Mouse (Mus musculus) midbrain, embryonic 13.5 days (tissue): ENCODE results near the gene Ubiad1. TPM values are rescaled to one million over a fixed set of nuclear protein-coding genes. Genes with fewer than 3 reads are reported as not detected.
A peak's percentile ranks its signal among the peaks of the same experiment; 100 is the strongest.

Source experiments
- ATAC-seq: fragments of 200-750 bp; cut with Nextera tagmentation; 2 replicates; pipeline ENCODE4 v1.8.0; 2017; ENCODE audit warnings: mild to moderate bottlenecking, moderate TSS enrichment, moderate library complexity
- H3K27ac ChIP-seq: fragments of 300-500 bp; sonication (generic); 2 replicates; pipeline ENCODE4 v1.5.1; 2015; ENCODE audit warnings: inconsistent platforms, mild to moderate bottlenecking, moderate library complexity
- H3K27me3 ChIP-seq: fragments of 300-500 bp; sonication (generic); 2 replicates; pipeline ENCODE4 v1.6.1; 2015; ENCODE audit warnings: mild to moderate bottlenecking, inconsistent platforms
- H3K36me3 ChIP-seq: fragments of 300-500 bp; sonication (generic); 2 replicates; pipeline ENCODE4 v1.6.1; 2015; ENCODE audit warnings: mild to moderate bottlenecking, inconsistent platforms
- H3K4me1 ChIP-seq: fragments of 300-500 bp; sonication (generic); replicated peaks from 2 replicates; pipeline ENCODE4 v1.6.1; 2015; ENCODE audit warnings: inconsistent platforms
- H3K4me2 ChIP-seq: fragments of 300-500 bp; sonication (generic); replicated peaks from 2 replicates; pipeline ENCODE4 v1.6.1; 2015; ENCODE audit warnings: moderate library complexity, mild to moderate bottlenecking, inconsistent platforms
- H3K4me3 ChIP-seq: fragments of 300-500 bp; sonication (generic); replicated peaks from 2 replicates; pipeline ENCODE4 v1.5.1; 2015; ENCODE audit warnings: mild to moderate bottlenecking, inconsistent platforms
- H3K9ac ChIP-seq: fragments of 300-500 bp; sonication (generic); replicated peaks from 2 replicates; pipeline ENCODE4 v1.6.1; 2015; ENCODE audit warnings: mild to moderate bottlenecking, inconsistent platforms
- H3K9me3 ChIP-seq: fragments of 300-500 bp; sonication (generic); 2 replicates; pipeline ENCODE4 v1.6.1; 2016; ENCODE audit warnings: mild to moderate bottlenecking, inconsistent platforms
- WGBS: fragments of 180-500 bp; shearing (Covaris S2); methylation state at CpG from one replicate; pipeline ENCODE4 v1.1.7; 2015; 5-methylcytosine and 5-hydroxymethylcytosine counted together
- polyA plus RNA-seq: library from polyadenylated mRNA; unstranded; fragments of >200 nt; fragmentation: Nextera tagmentation; extraction: Ambion mirVana; gene quantifications from 2 replicates; pipeline ENCODE4 v1.2.1, GENCODE M21; 2015

Gene Ubiad1
- polyA plus RNA-seq, 1 experiment from 2014 or later, result 22.2 TPM

DNA sequence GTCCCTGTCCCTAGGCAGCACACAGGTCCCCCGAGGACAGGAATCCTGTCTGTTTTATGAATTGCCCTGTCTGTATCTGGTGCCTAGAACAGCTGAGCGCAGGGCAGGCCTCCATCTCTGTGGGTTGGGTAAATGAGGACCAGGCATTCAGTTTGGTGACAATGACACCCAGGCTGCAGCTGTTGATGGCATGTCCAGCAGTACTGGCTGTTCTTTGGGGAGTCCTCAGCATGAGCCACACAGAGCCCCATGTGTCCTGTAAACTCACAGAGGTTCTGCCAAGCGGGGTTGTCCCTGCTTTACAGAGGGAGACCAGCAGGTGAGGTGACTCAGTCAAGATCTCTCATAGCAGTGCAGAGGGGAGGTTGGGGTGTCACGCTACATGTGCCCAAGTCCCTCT is 47.5 kb downstream of the Ubiad1 start:
- Histone ChIP-seq H3K4me3 (no peak overlapping the region), H3K27me3 (peaks cover 6% of the 10 kb centered on the region; the same call in 1 of the 2 replicates), H3K9me3 (no peaks in the 10 kb centered on the region), H3K4me2 (no peak overlapping the region), H3K36me3 (no peaks in the 10 kb centered on the region), H3K4me1 (peaks cover 28% of the 10 kb centered on the region), H3K27ac (no peak overlapping the region), H3K9ac (no peak overlapping the region)
- WGBS, result 83% methylated on average over 4 of the region's 4 CpGs
- ATAC-seq, result no peak

DNA sequence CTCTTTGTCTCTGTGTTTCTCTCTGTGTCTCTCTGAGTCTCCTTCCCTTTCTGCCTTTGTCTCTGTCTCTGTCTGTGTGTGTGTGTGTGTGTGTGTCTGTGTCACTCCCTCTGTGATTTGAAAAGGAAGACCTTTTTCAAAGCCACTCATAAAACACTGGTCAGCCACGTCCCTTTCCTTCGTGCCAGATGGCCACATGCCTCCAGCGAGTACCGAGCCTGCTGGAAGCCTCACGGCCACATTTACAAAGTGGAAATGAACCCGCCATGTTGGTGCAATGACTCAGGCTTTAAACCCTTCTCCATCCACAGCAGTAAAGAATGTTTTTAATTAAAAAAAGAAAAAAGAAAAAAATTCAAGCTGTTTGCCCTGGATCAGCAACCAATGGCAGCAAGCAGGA is 48.7 kb downstream of the Ubiad1 start:
- H3K9ac ChIP-seq, result no peak overlapping the region
- no peak overlapping the region for H3K4me2 ChIP-seq
- no peak overlapping the region for H3K27ac ChIP-seq
- no peak for ATAC-seq
- 68% methylated on average over 6 of the region's 6 CpGs for WGBS
- H3K9me3 ChIP-seq, result no peaks in the 10 kb centered on the region
- no peak overlapping the region for H3K4me3 ChIP-seq
- no peaks in the 10 kb centered on the region for H3K36me3 ChIP-seq
- 0 out of 2 replicates have a peak, but pooled peaks cover 3% of the 10 kb centered on the region for H3K27me3 ChIP-seq
- peaks cover 40% of the 10 kb centered on the region for H3K4me1 ChIP-seq

DNA sequence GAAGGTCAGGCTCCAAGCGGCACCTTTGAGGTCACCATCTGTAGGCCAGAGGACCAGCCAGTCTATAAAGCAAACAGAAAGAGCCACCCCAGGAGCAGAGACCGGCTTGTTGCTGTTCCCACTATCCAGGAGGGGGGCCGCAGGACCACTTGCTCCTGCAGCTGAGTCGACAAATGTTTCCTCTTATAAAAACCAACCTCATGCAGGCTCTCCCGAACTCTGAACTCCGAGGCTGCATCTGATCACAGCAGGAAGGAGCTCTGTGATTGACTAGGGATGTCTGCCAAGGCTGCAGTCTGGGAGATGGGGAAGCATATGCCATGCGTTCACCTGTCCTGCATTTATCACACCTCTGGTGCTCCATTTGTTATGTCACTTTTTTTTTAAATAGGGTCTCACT is 49.4 kb downstream of the Ubiad1 start:
- peaks cover 42% of the 10 kb centered on the region for H3K4me1 ChIP-seq
- ATAC-seq, result no peak
- no peak overlapping the region for H3K4me2 ChIP-seq
- H3K27me3 ChIP-seq, result 0 out of 2 replicates have a peak, but pooled peaks cover 3% of the 10 kb centered on the region
- no peak overlapping the region for H3K4me3 ChIP-seq
- H3K36me3 ChIP-seq, result no peaks in the 10 kb centered on the region
- no peak overlapping the region for H3K27ac ChIP-seq
- no peak overlapping the region for H3K9ac ChIP-seq
- WGBS, result 76% methylated on average over 7 of the region's 7 CpGs
- H3K9me3 ChIP-seq, result no peaks in the 10 kb centered on the region

DNA sequence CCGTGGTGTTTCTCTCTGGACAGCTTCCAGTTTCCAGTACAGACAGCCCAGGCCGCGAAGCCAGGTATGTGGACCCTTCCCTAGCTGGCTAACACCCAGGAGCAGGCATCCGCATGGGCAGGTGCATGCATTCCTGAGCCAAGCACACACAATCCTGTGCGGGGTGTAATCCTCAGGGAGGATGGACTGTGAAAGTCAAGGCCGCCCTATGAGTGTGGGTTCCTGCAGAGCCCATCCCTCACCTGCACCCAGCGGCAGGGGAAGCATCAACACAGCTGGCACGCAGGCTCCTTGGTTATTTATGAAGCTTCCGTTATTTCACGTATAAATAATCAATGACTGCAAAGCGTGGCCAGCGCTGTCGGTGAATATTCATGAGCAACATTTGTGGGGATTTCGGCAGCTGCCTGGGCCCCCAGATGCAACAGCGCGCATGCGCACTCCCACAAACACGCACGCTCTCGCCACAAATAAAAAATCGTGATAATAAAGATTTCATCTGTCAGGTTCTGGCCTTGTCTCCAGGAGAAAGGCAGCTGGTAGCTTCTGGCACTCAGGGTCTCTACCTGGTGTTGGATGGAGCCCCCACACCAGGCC is 52.8 kb downstream of the Ubiad1 start:
- Histone ChIP-seq H3K27ac (peak overlapping the region; percentile 69), H3K9ac (no peak overlapping the region), H3K36me3 (no peaks in the 10 kb centered on the region), H3K4me1 (peaks cover 36% of the 10 kb centered on the region), H3K9me3 (no peaks in the 10 kb centered on the region), H3K4me2 (peak overlapping the region; percentile 17), H3K4me3 (no peak overlapping the region), H3K27me3 (0 out of 2 replicates have a peak, but pooled peaks cover 3% of the 10 kb centered on the region)
- 45% methylated on average over 21 of the region's 21 CpGs for WGBS
- peak; percentile 65 for ATAC-seq

DNA sequence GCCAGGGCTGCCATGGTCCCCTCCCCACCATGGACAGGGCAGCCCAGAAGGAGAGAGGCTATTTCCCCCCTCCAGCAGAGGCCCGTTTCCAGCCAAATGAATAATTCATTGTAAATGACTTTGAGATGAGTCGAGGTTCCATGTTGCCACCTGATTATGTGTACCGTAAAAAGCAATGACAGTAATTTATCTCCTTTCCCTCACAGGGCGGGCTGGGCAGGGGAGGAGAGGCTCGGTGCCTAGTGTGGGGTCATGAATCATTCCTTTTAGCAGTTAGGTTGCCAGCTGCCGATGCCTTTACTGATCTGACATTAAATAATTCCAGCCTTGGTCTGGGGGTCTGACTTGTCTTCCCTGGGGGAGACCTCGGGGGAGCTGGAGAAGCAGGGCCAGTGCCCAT is 54.9 kb downstream of the Ubiad1 start:
- no peak overlapping the region for H3K27ac ChIP-seq
- WGBS, result 47% methylated on average over 7 of the region's 7 CpGs
- H3K9ac ChIP-seq, result 0 out of 2 replicates have a peak overlapping the region, but pooled peaks have one; percentile 2

DNA sequence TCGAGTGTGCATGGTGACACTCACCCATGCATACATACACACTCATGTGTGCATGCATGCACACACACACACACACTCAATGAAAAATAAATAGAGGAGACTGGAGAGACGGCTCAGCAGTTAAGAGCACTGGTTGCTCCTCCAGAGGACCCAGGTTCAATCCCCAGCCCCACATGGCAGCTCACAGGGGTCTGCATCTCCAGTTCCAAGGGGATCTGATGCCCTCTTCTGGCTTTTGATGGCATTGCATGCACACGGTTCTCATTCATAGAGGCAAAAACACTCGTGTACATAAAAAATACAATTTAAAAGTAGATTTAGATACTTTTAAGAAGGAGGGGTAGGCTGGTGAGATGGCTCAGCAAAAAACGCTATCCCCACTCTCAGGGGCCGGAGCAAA is 55.5 kb downstream of the Ubiad1 start:
- Histone ChIP-seq H3K4me1 (peaks cover 63% of the 10 kb centered on the region), H3K4me2 (no peak overlapping the region), H3K9me3 (no peaks in the 10 kb centered on the region), H3K27ac (no peak overlapping the region), H3K27me3 (no peaks in the 10 kb centered on the region), H3K4me3 (no peak overlapping the region), H3K9ac (no peak overlapping the region), H3K36me3 (no peaks in the 10 kb centered on the region)
- no peak for ATAC-seq
- 75% methylated on average over 6 of the region's 6 CpGs for WGBS

More for the DNA sequence above, 54.9 kb downstream of the Ubiad1 start:
- Histone ChIP-seq H3K4me2 (no peak overlapping the region), H3K9me3 (no peaks in the 10 kb centered on the region), H3K36me3 (no peaks in the 10 kb centered on the region), H3K27me3 (0 out of 2 replicates have a peak, but pooled peaks cover 3% of the 10 kb centered on the region), H3K4me1 (peaks cover 57% of the 10 kb centered on the region), H3K4me3 (no peak overlapping the region)
- ATAC-seq, result no peak

DNA sequence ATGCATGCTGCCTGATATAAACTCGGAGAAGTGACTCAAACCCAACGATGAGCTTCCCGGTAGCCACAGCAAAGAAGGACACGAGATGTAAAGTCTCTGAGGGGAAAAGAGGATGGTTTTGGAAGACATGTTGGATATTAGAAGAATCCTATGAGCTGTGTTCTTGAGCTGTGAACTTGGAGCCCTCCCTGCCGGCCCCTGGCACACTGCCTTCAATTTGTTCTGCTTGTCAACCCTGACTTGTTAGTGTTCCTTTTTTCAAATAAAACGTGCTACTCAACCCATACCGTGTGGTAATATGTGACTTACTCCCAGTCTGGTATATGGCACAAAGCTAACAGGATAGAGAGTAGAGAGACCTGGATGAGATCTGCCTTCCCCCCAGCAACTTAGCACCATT is 59.3 kb downstream of the Ubiad1 start:
- WGBS, result 46% methylated on average over 7 of the region's 7 CpGs
- 0 out of 2 replicates have a peak overlapping the region, but pooled peaks have one; percentile 17 for H3K4me2 ChIP-seq
- H3K36me3 ChIP-seq, result no peaks in the 10 kb centered on the region
- H3K27me3 ChIP-seq, result no peaks in the 10 kb centered on the region
- H3K4me3 ChIP-seq, result no peak overlapping the region
- peaks cover 47% of the 10 kb centered on the region for H3K4me1 ChIP-seq
- H3K9ac ChIP-seq, result no peak overlapping the region
- 0 out of 2 replicates have a peak, but pooled peaks cover 4% of the 10 kb centered on the region for H3K9me3 ChIP-seq
- no peak for ATAC-seq
- peak overlapping the region; percentile 85 for H3K27ac ChIP-seq

Other genes with a start within 250 kb of the Ubiad1 start
- gene Disp3, start 156.8 kb downstream of the Ubiad1 start, polyA plus RNA-seq, result 11.1 and 12.0 TPM in 2 replicates
- gene Mtor, start 3.8 kb upstream of the Ubiad1 start, polyA plus RNA-seq, result 25.9 and 27.3 TPM in 2 replicates
- gene Angptl7, start 55.7 kb upstream of the Ubiad1 start, polyA plus RNA-seq, result 0.23 and 0.32 TPM in 2 replicates
- 91.4 and 94.1 TPM in 2 replicates for gene Exosc10, start 113.7 kb upstream of the Ubiad1 start, polyA plus RNA-seq
- 116 and 128 TPM in 2 replicates for gene Srm, start 146.7 kb upstream of the Ubiad1 start, polyA plus RNA-seq
- 0.35 and 0.46 TPM in 2 replicates for gene Masp2, start 157.8 kb upstream of the Ubiad1 start, polyA plus RNA-seq
- gene Tardbp, start 182.2 kb upstream of the Ubiad1 start, polyA plus RNA-seq, result 283 and 292 TPM in 2 replicates
- not detected in 2 replicates for gene Gm572, start 198.5 kb upstream of the Ubiad1 start, polyA plus RNA-seq